Mouse (Mus musculus): ENCODE measurements at regions not wholly inside any gene's neighbourhood (a gene's known extent, or its start where the extent isn't known, plus 50 kb on each side); places are given as distances from the start of the nearest gene placed in this dataset.

- H3K27ac ChIP-seq (ENCODE audit: insufficient read depth, low read length), result no peak overlapping the region
- TF ChIP-seq CTCF (IDR thresholded peaks at IDR 0.05; ENCODE audit: extremely low read depth, insufficient read depth, insufficient read length, insufficient replicate concordance), result no peak
- no peak for TF ChIP-seq POLR2A (IDR thresholded peaks at IDR 0.05; ENCODE audit: low read depth, low read length)
- H3K27me3 ChIP-seq (ENCODE audit: control insufficient read depth, insufficient read depth, low read length), result no peaks in the 10 kb centered on the region; the same call in none of the 2 replicates
- peaks cover 6% of the 10 kb centered on the region; the same call in 1 of the 2 replicates for H3K4me1 ChIP-seq (ENCODE audit: control insufficient read depth, insufficient read depth, insufficient read length)
- WGBS, result 64% methylated on average over 5 of the region's 5 CpGs
- H3K36me3 ChIP-seq (ENCODE audit: control insufficient read depth, insufficient read depth, low read length), result no peaks in the 10 kb centered on the region
- H3K4me3 ChIP-seq (ENCODE audit: extremely low read depth, insufficient read depth, insufficient read length), result no peak overlapping the region
- no peak for DNase-seq (ENCODE audit: low read depth in 1 of 2, low spot score in 2 of 2)
Measured at GRCm38 (mm10) chr19:45310291-45310881, 53.1 kb upstream of the Btrc start.

GRCm38 (mm10) chr19:45310944-45311603 is 52.5 kb upstream of the Btrc start:
- Histone ChIP-seq H3K27me3 (ENCODE audit: control insufficient read depth, insufficient read depth, low read length) (no peaks in the 10 kb centered on the region; the same call in none of the 2 replicates), H3K4me1 (ENCODE audit: control insufficient read depth, insufficient read depth, insufficient read length) (peaks cover 6% of the 10 kb centered on the region; the same call in 1 of the 2 replicates), H3K4me3 (ENCODE audit: extremely low read depth, insufficient read depth, insufficient read length) (peak overlapping the region; percentile 11; the same call in 1 of the 2 replicates), H3K27ac (ENCODE audit: insufficient read depth, low read length) (no peak overlapping the region), H3K36me3 (ENCODE audit: control insufficient read depth, insufficient read depth, low read length) (no peaks in the 10 kb centered on the region)
- 19% methylated on average over 15 of the region's 15 CpGs for WGBS
- DNase-seq (ENCODE audit: low read depth in 1 of 2, low spot score in 2 of 2), result peak in 1 of 2 experiments; percentile 66
- TF ChIP-seq POLR2A (IDR thresholded peaks at IDR 0.05; ENCODE audit: low read depth, low read length) (no peak), CTCF (IDR thresholded peaks at IDR 0.05; ENCODE audit: extremely low read depth, insufficient read depth, insufficient read length, insufficient replicate concordance) (no peak)

- no peaks in the 10 kb centered on the region; the same call in none of the 2 replicates for H3K27me3 ChIP-seq (ENCODE audit: control insufficient read depth, insufficient read depth, low read length)
- H3K4me3 ChIP-seq (ENCODE audit: extremely low read depth, insufficient read depth, insufficient read length), result no peak overlapping the region
- DNase-seq (ENCODE audit: low read depth in 1 of 2, low spot score in 2 of 2), result no peak
- peaks cover 6% of the 10 kb centered on the region; the same call in 1 of the 2 replicates for H3K4me1 ChIP-seq (ENCODE audit: control insufficient read depth, insufficient read depth, insufficient read length)
- no peaks in the 10 kb centered on the region for H3K36me3 ChIP-seq (ENCODE audit: control insufficient read depth, insufficient read depth, low read length)
- TF ChIP-seq POLR2A (IDR thresholded peaks at IDR 0.05; ENCODE audit: low read depth, low read length) (no peak), CTCF (IDR thresholded peaks at IDR 0.05; ENCODE audit: extremely low read depth, insufficient read depth, insufficient read length, insufficient replicate concordance) (no peak)
- WGBS, result 88% methylated on average over 19 of the region's 19 CpGs
- H3K27ac ChIP-seq (ENCODE audit: insufficient read depth, low read length), result no peak overlapping the region
Measured at GRCm38 (mm10) chr19:45311831-45312537, 51.5 kb upstream of the Btrc start.

- WGBS, result 83% methylated on average over 6 of the region's 6 CpGs
Measured at GRCm38 (mm10) chr19:45312713-45313365, 50.7 kb upstream of the Btrc start.

More at GRCm38 (mm10) chr19:45312713-45313365, 50.7 kb upstream of the Btrc start:
- H3K36me3 ChIP-seq (ENCODE audit: control insufficient read depth, insufficient read depth, low read length), result no peaks in the 10 kb centered on the region
- no peaks in the 10 kb centered on the region; the same call in none of the 2 replicates for H3K27me3 ChIP-seq (ENCODE audit: control insufficient read depth, insufficient read depth, low read length)
- no peak overlapping the region for H3K4me3 ChIP-seq (ENCODE audit: extremely low read depth, insufficient read depth, insufficient read length)
- no peak for DNase-seq (ENCODE audit: low read depth in 1 of 2, low spot score in 2 of 2)
- H3K4me1 ChIP-seq (ENCODE audit: control insufficient read depth, insufficient read depth, insufficient read length), result peaks cover under 1% of the 10 kb centered on the region; the same call in 1 of the 2 replicates
- no peak for TF ChIP-seq CTCF (IDR thresholded peaks at IDR 0.05; ENCODE audit: extremely low read depth, insufficient read depth, insufficient read length, insufficient replicate concordance)
- TF ChIP-seq POLR2A (IDR thresholded peaks at IDR 0.05; ENCODE audit: low read depth, low read length), result no peak
- H3K27ac ChIP-seq (ENCODE audit: insufficient read depth, low read length), result no peak overlapping the region

Data from spleen, adult 2 months (tissue).